Mouse (Mus musculus) forebrain, embryonic 10.5 days (tissue): Measurements from ENCODE around the gene 1700061G19Rik. TPM values are rescaled to one million over a fixed set of nuclear protein-coding genes. Genes with fewer than 3 reads are reported as not detected.

Source experiments
- DNase-seq: peaks from one replicate; pipeline ENCODE4 v3.0.0-alpha.2; 2017; ENCODE audit warnings: low spot score; ENCODE audit errors: extremely low spot score
- H3K27ac ChIP-seq: fragments of 300-500 bp; sonication (generic); 2 replicates; pipeline ENCODE4 v1.5.1; 2016; ENCODE audit warnings: mild to moderate bottlenecking
- H3K27me3 ChIP-seq: fragments of 300-500 bp; sonication (generic); 2 replicates; pipeline ENCODE4 v1.6.1; 2016; ENCODE audit warnings: mild to moderate bottlenecking; ENCODE audit not compliant: poor library complexity, severe bottlenecking
- H3K36me3 ChIP-seq: fragments of 300-500 bp; sonication (generic); replicated peaks from 2 replicates; pipeline ENCODE4 v1.6.1; 2016; ENCODE audit warnings: mild to moderate bottlenecking, moderate library complexity
- H3K4me1 ChIP-seq: fragments of 300-500 bp; sonication (generic); 2 replicates; pipeline ENCODE4 v1.6.1; 2016
- H3K4me3 ChIP-seq: fragments of 300-500 bp; sonication (generic); 2 replicates; pipeline ENCODE4 v1.5.1; 2016; ENCODE audit warnings: mild to moderate bottlenecking, moderate library complexity
- H3K9me3 ChIP-seq: fragments of 300-500 bp; sonication (generic); 2 replicates; pipeline ENCODE4 v1.6.1; 2016; ENCODE audit warnings: mild to moderate bottlenecking, moderate library complexity
- WGBS: fragments of 180-500 bp; shearing (Covaris S2); methylation state at CpG from one replicate; pipeline ENCODE4 v1.1.7; 2016; 5-methylcytosine and 5-hydroxymethylcytosine counted together
- polyA plus RNA-seq: library from polyadenylated mRNA; unstranded; fragments of >200 nt; fragmentation: Nextera tagmentation; extraction: Ambion mirVana; gene quantifications from 2 replicates; pipeline ENCODE4 v1.2.1, GENCODE M21; 2016

The 1700061G19Rik gene
- polyA plus RNA-seq, 1 experiment from 2014 or later = 0.26 TPM

- H3K4me3 ChIP-seq = no peak overlapping the region
- DNase-seq = no peak
- H3K9me3 ChIP-seq = no peaks in the 10 kb centered on the region
- 88% methylated on average over 5 of the region's 5 CpGs for WGBS
- H3K27me3 ChIP-seq = no peaks in the 10 kb centered on the region
- no peaks in the 10 kb centered on the region for H3K4me1 ChIP-seq
- no peaks in the 10 kb centered on the region for H3K36me3 ChIP-seq
- H3K27ac ChIP-seq = no peak overlapping the region
Measured at GRCm38 (mm10) chr17:56848785-56849184, 26.5 kb upstream of the 1700061G19Rik start.

- DNase-seq = no peak
- Histone ChIP-seq H3K27ac (no peak overlapping the region), H3K4me1 (no peaks in the 10 kb centered on the region), H3K36me3 (no peaks in the 10 kb centered on the region), H3K4me3 (no peak overlapping the region), H3K27me3 (no peaks in the 10 kb centered on the region), H3K9me3 (no peaks in the 10 kb centered on the region)
- WGBS = 89% methylated on average over 13 of the region's 13 CpGs
Measured at GRCm38 (mm10) chr17:56849710-56850109, 25.6 kb upstream of the 1700061G19Rik start.

- Histone ChIP-seq H3K27me3 (no peaks in the 10 kb centered on the region), H3K9me3 (no peaks in the 10 kb centered on the region), H3K4me1 (no peaks in the 10 kb centered on the region), H3K36me3 (no peaks in the 10 kb centered on the region), H3K27ac (no peak overlapping the region), H3K4me3 (no peak overlapping the region)
- WGBS = 84% methylated on average over 3 of the region's 3 CpGs
- DNase-seq = no peak
Measured at GRCm38 (mm10) chr17:56851167-56851566, 24.1 kb upstream of the 1700061G19Rik start.

GRCm38 (mm10) chr17:56855421-56855820, 19.9 kb upstream of the 1700061G19Rik start:
- H3K27me3 ChIP-seq = no peaks in the 10 kb centered on the region
- no peak for DNase-seq
- H3K36me3 ChIP-seq = no peaks in the 10 kb centered on the region
- no peaks in the 10 kb centered on the region for H3K9me3 ChIP-seq
- 80% methylated on average over 3 of the region's 3 CpGs for WGBS
- H3K27ac ChIP-seq = no peak overlapping the region
- no peak overlapping the region for H3K4me3 ChIP-seq
- no peaks in the 10 kb centered on the region for H3K4me1 ChIP-seq

- Histone ChIP-seq H3K9me3 (no peaks in the 10 kb centered on the region), H3K27me3 (no peaks in the 10 kb centered on the region), H3K36me3 (no peaks in the 10 kb centered on the region), H3K4me1 (0 out of 2 replicates have a peak, but pooled peaks cover 3% of the 10 kb centered on the region), H3K27ac (no peak overlapping the region), H3K4me3 (no peak overlapping the region)
- peak; percentile 62 for DNase-seq
- WGBS = 57% methylated on average over 4 of the region's 4 CpGs
Measured at GRCm38 (mm10) chr17:56858216-56858615, 17.1 kb upstream of the 1700061G19Rik start.

GRCm38 (mm10) chr17:56858922-56859321, 16.4 kb upstream of the 1700061G19Rik start:
- H3K4me3 ChIP-seq = no peak overlapping the region
- DNase-seq = no peak
- WGBS = 78% methylated on average over 7 of the region's 7 CpGs
- no peaks in the 10 kb centered on the region for H3K27me3 ChIP-seq
- 0 out of 2 replicates have a peak, but pooled peaks cover 3% of the 10 kb centered on the region for H3K4me1 ChIP-seq
- no peaks in the 10 kb centered on the region for H3K9me3 ChIP-seq
- no peak overlapping the region for H3K27ac ChIP-seq
- no peaks in the 10 kb centered on the region for H3K36me3 ChIP-seq

- 64% methylated on average over 3 of the region's 3 CpGs for WGBS
- DNase-seq = no peak
Measured at GRCm38 (mm10) chr17:56861197-56861596, 14.1 kb upstream of the 1700061G19Rik start.

GRCm38 (mm10) chr17:56866071-56866470, 9.2 kb upstream of the 1700061G19Rik start:
- 0 out of 2 replicates have a peak, but pooled peaks cover 3% of the 10 kb centered on the region for H3K4me1 ChIP-seq
- H3K4me3 ChIP-seq = no peak overlapping the region
- no peak overlapping the region for H3K27ac ChIP-seq
- DNase-seq = no peak
- H3K27me3 ChIP-seq = no peaks in the 10 kb centered on the region
- H3K36me3 ChIP-seq = no peaks in the 10 kb centered on the region
- 77% methylated on average over 7 of the region's 7 CpGs for WGBS
- peaks cover 18% of the 10 kb centered on the region for H3K9me3 ChIP-seq

More at GRCm38 (mm10) chr17:56861197-56861596, 14.1 kb upstream of the 1700061G19Rik start:
- no peak overlapping the region for H3K4me3 ChIP-seq
- peaks cover 2% of the 10 kb centered on the region; the same call in 1 of the 2 replicates for H3K9me3 ChIP-seq
- H3K27ac ChIP-seq = no peak overlapping the region
- H3K36me3 ChIP-seq = no peaks in the 10 kb centered on the region
- no peaks in the 10 kb centered on the region for H3K27me3 ChIP-seq
- 0 out of 2 replicates have a peak, but pooled peaks cover 3% of the 10 kb centered on the region for H3K4me1 ChIP-seq

GRCm38 (mm10) chr17:56869481-56869977, 5.7 kb upstream of the 1700061G19Rik start:
- Histone ChIP-seq H3K4me3 (no peak overlapping the region), H3K9me3 (peaks cover 18% of the 10 kb centered on the region), H3K4me1 (no peaks in the 10 kb centered on the region), H3K27me3 (no peaks in the 10 kb centered on the region), H3K36me3 (no peaks in the 10 kb centered on the region), H3K27ac (no peak overlapping the region)
- 62% methylated on average over 9 of the region's 9 CpGs for WGBS
- no peak for DNase-seq

- DNase-seq = no peak
- no peak overlapping the region for H3K4me3 ChIP-seq
- 79% methylated on average over 15 of the region's 15 CpGs for WGBS
- no peaks in the 10 kb centered on the region for H3K27me3 ChIP-seq
- H3K4me1 ChIP-seq = no peaks in the 10 kb centered on the region
- no peak overlapping the region for H3K27ac ChIP-seq
- H3K9me3 ChIP-seq = peaks cover 18% of the 10 kb centered on the region
- H3K36me3 ChIP-seq = no peaks in the 10 kb centered on the region
Measured at GRCm38 (mm10) chr17:56870287-56870953, 4.9 kb upstream of the 1700061G19Rik start.

- WGBS = 82% methylated on average over 8 of the region's 8 CpGs
Measured at GRCm38 (mm10) chr17:56871767-56872166, 3.5 kb upstream of the 1700061G19Rik start.

GRCm38 (mm10) chr17:56872512-56872911, 2.8 kb upstream of the 1700061G19Rik start:
- Histone ChIP-seq H3K27me3 (no peaks in the 10 kb centered on the region), H3K4me3 (no peak overlapping the region), H3K36me3 (no peaks in the 10 kb centered on the region), H3K27ac (no peak overlapping the region), H3K9me3 (peaks cover 3% of the 10 kb centered on the region; the same call in 1 of the 2 replicates), H3K4me1 (no peaks in the 10 kb centered on the region)
- WGBS = 80% methylated on average over 7 of the region's 7 CpGs
- no peak for DNase-seq

More at GRCm38 (mm10) chr17:56871767-56872166, 3.5 kb upstream of the 1700061G19Rik start:
- Histone ChIP-seq H3K9me3 (peaks cover 11% of the 10 kb centered on the region), H3K27ac (no peak overlapping the region), H3K4me1 (no peaks in the 10 kb centered on the region), H3K27me3 (no peaks in the 10 kb centered on the region), H3K36me3 (no peaks in the 10 kb centered on the region), H3K4me3 (no peak overlapping the region)
- DNase-seq = no peak

GRCm38 (mm10) chr17:56874237-56874636, 1.0 kb upstream of the 1700061G19Rik start, which contains the start of gene Acsbg2:
Gene Acsbg2, minus strand, starts transcription at chr17:56874447.
- H3K4me1 ChIP-seq = no peaks in the 10 kb centered on the region
- WGBS = 86% methylated on average over 2 of the region's 2 CpGs
- H3K9me3 ChIP-seq = no peaks in the 10 kb centered on the region

More at GRCm38 (mm10) chr17:56874237-56874636, 1.0 kb upstream of the 1700061G19Rik start, which contains the start of gene Acsbg2:
- Histone ChIP-seq H3K36me3 (no peaks in the 10 kb centered on the region), H3K27ac (no peak within 1 kb of the TSS), H3K27me3 (no peaks in the 10 kb centered on the region), H3K4me3 (no peak within 1 kb of the TSS)
- DNase-seq = no peak
